Mouse (Mus musculus): Measurements from ENCODE around the gene Gng11. TPM values are rescaled to one million over a fixed set of nuclear protein-coding genes. Genes with fewer than 3 reads are reported as not detected.

Gene Gng11
- not detected for total RNA-seq (2023)

GRCm38 (mm10) chr6:4003890-4004306 is at the start of gene Gng11:
Gene Gng11 (plus strand): TSS chr6:4003904.

DNA sequence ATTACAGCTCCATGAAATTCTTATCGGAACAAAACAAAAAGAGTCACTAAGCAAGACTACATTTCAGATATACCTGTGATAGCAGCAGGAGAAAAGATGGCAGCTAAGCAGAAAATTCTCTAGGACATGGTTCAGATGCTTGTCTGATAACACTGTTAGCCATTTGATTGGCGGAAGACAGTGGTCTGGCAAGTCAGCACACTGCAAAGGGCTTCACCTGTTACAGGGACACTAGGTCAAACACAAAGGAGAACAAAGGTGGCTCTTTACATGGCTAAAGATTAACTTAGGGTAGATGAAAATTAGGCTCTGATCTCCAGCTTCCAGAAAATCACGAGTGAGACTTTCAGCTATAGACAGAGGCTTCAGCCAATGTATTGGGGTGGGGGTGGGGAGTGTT is 15.0 kb upstream of the Gng11 start, which contains the start of gene Tfpi2:
Gene Tfpi2, minus strand, starts transcription at position 170 of the 400 bp plus-strand sequence.

DNA sequence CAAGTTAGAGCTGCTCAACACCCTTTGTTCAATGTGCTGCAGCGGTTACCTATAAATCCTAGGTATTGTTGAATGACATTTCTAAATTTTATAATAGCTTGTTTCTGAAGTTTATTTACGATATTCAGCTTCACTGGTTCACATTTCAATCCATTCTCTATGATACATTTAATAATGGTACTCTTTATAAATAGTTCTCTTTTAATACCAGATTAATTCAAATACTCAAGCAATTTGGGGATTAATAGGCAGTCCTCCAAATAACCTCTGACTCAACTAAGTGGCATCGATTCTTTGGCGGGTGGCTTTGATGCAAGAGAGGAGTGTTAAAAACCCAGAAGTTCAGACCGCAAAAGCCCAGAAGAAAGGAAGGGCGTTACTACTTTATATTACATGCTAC is 10.2 kb upstream of the Gng11 start, which contains the start of gene Gngt1:
Gene Gngt1, plus strand, starts transcription at position 301 of the 400 bp plus-strand sequence.

Other genes with a start within 250 kb of the Gng11 start
- not detected for gene Calcr, start 239.2 kb upstream of the Gng11 start, total RNA-seq (2023)
- not detected for gene Tfpi2, start 15.0 kb upstream of the Gng11 start, total RNA-seq (2023)
- gene Gngt1, start 10.1 kb upstream of the Gng11 start, total RNA-seq (2023) = not detected
- gene Bet1, start 83.1 kb downstream of the Gng11 start, total RNA-seq (2023) = 12.5 TPM